Mouse (Mus musculus) MEL-GATA-1-ER (cell line): Measurements from ENCODE around the gene Mast4.

ENCODE experiments used
- DNase-seq: peaks from one replicate; pipeline ENCODE4 v3.0.0-alpha.2; 2012; ENCODE audit warnings: low read depth; ENCODE audit errors: extremely low read depth

The Mast4 gene

GRCm38 (mm10) chr13:102991928-102992327 is 342.4 kb downstream of the Mast4 start:
- no peak for DNase-seq

- DNase-seq, result no peak
Observed at GRCm38 (mm10) chr13:102991196-102991595, 343.1 kb downstream of the Mast4 start.

GRCm38 (mm10) chr13:102990085-102990484 is 344.2 kb downstream of the Mast4 start:
- no peak for DNase-seq

DNA sequence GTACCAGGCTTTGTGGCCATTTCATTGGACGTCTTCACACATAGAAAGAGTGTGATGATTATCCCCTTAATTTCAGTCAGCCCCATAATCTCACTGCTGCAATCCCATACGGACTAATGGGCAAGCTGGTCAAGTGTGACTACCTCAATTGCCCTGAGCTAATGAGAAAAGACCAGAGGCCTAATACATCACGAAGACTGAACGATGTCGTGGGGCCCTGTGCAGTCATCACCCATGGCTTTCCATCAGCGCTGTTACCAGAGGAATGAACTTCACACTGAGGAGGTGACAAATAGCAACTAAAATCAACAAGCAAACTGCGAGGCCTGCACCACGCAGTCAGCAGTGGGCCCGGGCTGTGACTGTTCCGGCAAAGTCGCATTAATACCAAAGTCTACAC is 344.7 kb downstream of the Mast4 start:
- no peak for DNase-seq

DNA sequence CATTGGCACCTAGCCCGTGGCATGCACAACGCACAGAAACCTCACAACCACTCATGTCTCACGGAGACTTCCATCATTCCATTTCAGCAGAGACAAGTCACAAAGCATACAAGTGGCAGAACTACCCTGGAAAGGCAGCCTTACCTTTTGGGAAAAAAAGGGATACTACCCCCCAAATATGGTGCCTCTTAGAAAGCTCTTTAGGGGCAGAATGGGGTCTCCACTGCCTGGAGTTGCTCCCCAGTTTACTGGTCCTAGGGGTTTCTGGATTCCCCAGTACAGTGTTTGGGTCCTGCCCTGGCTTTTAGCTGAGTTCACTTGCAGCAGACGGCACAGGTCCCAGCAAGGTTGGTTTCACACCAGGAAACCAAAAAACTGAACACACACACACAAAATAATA is 345.3 kb downstream of the Mast4 start:
- no peak for DNase-seq

DNA sequence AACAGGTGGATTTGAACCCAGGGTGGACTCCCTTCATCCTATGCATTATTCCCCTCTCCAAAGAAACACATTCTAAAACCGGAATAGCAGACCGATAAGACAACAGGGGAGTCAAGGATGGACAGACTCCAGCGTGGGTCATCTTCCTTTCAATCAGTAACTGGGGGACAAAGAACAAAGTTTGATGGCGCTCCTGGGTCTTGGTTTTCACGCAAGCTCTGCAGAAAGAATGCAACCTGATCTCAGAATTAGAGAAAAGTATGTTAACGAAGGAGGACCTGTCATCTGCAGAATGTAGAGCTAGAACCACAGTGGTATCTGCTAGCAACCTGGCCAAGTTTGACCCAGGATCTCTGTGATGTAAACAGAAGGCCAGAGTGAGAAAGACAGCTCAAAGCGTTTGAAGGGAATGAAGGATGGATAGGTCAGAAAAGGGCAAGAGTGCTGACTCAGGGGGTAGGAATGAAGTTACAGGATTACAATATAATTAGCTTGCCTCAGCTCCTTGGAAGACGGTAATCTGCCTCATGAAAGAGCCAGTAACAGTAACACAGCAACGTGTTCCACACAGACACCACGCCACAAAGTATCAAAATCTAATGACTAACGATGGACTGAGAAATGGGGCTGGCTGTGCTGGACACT is 345.9 kb downstream of the Mast4 start:
- no peak for DNase-seq

- DNase-seq, result no peak
Observed at GRCm38 (mm10) chr13:102984550-102984949, 349.7 kb downstream of the Mast4 start.

DNA sequence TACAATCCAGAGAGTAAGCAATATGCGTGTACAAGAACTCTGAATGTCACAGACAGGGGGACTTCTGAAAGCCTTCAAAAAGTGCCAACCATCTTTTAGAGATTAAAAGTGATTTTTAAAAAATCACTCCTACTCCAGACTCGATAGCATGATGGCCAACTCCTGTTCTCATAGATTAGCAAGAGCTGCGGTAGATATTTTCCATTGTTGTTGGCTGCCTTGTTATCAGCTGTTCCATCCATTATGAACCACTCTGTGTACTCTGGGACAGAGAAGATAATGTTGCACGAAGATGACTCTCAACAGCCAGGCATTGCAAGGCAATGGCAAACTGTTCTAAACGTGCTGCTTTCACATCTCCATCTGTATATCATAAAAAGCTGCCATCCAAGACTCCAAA is 360.4 kb downstream of the Mast4 start:
- DNase-seq, result no peak

- no peak for DNase-seq
Observed at GRCm38 (mm10) chr13:102963471-102963870, 370.8 kb downstream of the Mast4 start.

DNA sequence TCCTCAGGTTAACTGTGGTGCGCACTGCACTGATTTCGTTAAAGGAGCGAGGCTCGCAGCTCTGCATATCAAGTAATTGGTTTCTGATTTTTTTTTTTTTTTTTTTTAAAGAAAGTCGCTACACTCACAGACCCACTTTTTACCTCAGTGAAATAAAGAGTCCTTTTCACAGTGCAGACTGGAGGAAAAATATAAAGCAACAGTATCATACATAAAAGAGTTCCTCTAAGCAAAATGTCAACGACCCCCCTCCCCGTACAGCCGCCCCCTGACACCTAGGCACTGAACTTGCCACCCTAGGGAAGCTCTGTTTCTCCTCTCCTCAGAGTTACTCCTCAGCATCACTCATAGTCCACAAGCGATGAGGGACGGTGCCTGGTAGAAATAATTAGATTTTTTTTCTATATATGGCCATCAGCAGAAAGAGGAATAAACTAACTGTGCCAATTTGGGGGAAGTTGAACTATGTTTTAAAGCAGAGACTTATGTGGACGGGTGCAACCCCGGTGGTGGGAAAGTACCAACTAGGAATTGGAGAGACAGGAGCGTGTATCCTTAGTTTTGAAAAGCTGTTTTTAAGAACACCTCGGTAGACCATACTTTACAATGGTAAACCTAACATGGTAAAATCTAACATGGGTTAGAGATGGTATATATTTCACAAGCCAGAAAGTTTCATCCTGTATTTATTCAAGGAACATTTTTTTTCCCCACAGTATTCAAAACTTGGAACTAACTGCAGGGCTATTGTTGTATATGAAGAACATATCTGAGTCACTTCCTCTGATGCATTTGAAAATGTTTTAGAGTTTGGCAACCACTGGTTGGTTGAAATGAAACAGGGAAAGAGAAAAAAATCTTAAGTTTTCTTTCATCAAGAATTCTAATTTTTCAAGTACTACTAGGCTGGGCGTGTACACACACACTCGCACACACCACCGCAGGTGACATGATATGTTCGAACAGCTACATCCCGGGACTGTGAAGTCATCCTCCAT is 375.7 kb downstream of the Mast4 start:
- no peak for DNase-seq

DNA sequence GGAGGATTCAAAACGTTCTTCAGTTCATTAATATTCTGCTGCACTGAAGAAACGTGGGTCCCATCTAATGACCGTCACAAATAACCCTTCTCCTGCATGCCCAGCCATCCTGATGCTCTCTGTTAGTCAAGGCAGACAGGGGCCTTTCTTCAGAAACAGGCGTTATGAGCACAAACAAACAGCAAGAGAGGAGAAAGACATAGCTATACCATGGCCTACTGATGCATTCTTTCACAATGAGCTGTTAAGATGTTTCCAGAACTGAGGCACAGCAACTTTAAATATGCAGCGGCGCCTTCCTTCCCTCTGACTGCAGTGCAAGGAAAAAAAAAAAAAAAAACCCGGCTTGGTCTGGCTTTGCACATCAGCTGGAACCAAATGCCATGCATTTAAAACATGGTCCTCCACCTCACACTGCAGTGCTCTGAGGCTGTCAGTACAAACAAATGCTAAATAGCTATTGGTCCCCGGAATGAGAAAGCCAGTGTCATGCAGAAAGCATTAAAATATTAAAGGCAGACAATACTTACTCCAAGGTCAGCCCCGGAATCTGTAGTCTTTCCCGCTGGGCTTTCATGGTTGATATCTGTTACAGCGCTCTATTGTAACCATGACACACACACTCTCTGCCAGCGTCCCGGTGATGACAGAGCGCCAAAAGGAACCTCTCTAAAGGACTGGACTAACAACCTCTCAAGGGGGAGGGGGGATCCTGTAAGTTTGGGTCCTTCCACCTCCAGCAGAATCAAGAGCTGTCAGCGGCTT is 376.6 kb downstream of the Mast4 start:
- no peak for DNase-seq

DNA sequence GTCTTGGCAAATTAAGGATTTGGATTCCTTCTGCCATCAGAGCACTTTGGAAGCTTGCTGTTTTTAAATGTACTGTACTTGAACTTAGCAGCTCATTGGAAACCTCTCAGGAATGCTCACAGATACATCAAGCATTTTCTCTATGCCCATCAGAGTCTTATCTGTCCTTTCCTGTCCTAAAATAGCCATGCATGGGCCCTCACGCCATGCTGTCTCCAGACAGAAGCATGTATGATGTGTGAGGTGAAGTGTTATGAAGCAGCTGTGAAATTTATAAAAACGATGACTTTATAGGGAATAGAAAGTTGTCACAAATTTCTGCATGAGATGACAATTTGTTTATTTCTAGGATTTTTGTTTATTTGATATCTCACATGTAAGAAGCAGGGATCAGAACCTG is 378.8 kb downstream of the Mast4 start:
- no peak for DNase-seq

- no peak for DNase-seq
Observed at GRCm38 (mm10) chr13:102949756-102950155, 384.5 kb downstream of the Mast4 start.

- DNase-seq, result no peak
Observed at GRCm38 (mm10) chr13:102948966-102949365, 385.3 kb downstream of the Mast4 start.

DNA sequence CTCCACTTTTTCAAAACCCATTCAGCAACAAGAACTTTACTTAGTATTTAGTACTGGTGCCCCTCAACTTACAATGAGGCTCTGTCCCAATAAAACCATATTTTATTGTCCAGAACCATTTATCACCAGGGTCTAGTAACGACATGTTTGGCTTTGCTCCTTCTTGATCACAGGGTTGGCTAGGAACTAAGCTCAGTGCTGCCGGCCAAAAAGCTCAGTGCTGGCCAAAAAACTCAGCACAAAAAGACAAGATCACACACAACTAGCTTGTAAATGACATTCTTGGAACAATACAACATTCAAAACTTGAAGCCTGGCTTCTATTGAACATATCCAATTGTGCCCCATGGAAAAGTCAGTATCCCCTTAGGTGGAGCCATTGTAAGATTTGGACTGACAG is 386.8 kb downstream of the Mast4 start:
- DNase-seq, result no peak

DNA sequence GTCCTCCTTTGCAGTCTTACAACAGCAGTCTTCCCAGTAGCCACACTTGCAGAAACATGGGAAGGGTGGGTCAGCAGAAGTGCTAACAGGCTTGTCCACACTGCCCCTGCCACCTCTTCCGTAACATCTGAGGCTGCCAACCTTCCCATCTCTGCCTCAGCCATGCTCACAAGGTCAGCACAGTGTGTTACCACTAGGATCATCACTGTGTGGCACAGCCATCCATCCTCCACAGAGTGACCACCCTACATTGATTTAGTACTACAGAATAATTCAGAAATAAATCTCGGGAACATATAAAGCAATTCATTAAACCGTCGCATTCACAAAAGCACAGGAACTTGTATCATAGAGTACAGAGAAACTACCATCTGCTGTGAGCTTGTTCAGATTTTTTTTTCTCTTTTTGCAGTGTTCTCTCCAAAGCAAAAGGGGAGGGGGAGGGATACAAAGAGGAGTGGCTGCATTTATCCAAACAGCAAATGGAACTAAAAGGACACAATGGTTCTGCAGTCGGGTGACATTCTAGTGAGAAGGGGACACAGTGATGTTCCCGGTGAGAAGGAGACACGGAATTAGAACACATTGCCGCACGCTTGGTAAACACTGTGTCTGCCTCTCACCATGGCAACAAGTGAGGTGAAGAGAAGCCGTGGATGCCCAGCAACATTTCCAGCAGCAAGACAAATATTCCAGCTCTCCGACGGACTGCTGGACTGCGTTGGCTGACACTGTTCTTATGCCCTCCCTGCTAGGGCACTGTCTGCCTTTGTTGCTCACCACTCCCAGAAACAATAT is 388.1 kb downstream of the Mast4 start:
- no peak for DNase-seq

GRCm38 (mm10) chr13:102945450-102945849 is 388.8 kb downstream of the Mast4 start:
- DNase-seq, result no peak

DNA sequence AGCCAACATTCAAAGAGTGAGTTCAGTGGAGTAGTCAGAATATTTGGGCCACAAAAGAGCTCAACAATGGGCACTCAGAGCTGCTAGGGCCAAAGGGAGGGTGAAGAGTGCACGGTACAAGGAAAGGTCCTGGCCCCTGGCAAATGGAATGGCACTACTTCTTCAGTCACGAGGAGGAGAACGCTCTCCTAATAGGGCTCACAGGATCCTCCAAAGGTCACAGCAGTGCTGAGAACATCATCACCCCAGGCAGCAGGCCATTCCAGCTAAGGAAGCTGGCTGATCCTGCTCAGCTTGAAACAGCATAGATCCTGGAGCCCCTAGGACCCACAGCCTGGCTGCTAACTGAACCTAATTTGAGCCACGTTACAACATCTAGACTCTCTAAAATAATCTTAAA is 389.8 kb downstream of the Mast4 start:
- DNase-seq, result no peak

GRCm38 (mm10) chr13:102942557-102942956 is 391.7 kb downstream of the Mast4 start:
- DNase-seq, result no peak

- no peak for DNase-seq
Observed at GRCm38 (mm10) chr13:102940476-102940875, 393.8 kb downstream of the Mast4 start.

DNA sequence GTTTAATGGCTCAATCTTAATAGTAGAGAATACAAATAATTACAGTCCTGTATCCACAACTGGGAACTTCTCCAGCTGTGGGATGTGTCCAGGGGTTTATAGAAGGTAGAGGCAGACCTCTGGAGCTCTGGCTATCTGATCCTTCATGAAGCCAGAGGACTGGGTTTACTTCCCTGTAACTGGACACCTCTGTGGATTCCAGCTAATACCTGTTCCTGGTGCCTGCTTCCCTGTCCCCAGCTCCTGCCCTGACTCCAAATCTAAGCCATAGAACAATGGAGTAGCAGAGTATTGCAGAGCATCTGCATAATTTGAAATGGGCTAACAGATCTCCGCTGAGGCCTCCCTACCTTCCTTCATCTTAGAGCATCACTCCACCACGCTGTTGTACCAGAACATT is 398.1 kb downstream of the Mast4 start:
- no peak for DNase-seq
